Mouse (Mus musculus): ENCODE results near the gene Car11. TPM values are rescaled to one million over a fixed set of nuclear protein-coding genes. Genes with fewer than 3 reads are reported as not detected.

Car11 gene
- polyA plus RNA-seq, 1 experiment from 2014 or later = 71.4 TPM

DNA sequence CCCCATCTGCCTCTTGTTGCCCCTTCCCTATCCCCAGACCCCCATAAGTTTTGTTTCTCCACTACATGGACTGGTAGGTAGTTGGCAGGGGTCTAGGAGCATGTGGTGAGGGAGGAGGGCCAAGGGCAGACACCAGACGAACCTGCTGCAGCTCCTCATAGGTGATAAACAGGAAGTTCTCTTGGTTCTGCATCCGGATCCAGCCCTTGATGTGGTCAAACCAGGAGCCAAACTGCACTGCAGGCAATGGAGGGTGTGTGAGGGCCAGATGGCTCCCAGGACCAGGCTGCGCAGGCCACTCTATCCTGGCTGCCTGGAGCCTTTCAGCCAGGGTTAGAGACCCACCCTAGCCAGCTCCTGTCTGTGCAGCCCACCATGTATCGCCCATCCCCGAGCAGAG, 33.8 kb downstream of the Car11 start:
- Histone ChIP-seq H3K9ac (replicated peaks) (no peak overlapping the region), H3K27me3 (replicated peaks) (no peaks in the 10 kb centered on the region), H3K4me3 (replicated peaks) (no peak overlapping the region), H3K27ac (replicated peaks) (no peak overlapping the region), H3K4me2 (no peak overlapping the region), H3K36me3 (peaks cover 3% of the 10 kb centered on the region; the same call in 1 of the 2 replicates), H3K4me1 (peaks cover 3% of the 10 kb centered on the region; the same call in 1 of the 2 replicates), H3K9me3 (replicated peaks) (no peaks in the 10 kb centered on the region)
- no peak for ATAC-seq (ENCODE audit: low FRiP score)
- 86% methylated on average over 5 of the region's 5 CpGs for WGBS

DNA sequence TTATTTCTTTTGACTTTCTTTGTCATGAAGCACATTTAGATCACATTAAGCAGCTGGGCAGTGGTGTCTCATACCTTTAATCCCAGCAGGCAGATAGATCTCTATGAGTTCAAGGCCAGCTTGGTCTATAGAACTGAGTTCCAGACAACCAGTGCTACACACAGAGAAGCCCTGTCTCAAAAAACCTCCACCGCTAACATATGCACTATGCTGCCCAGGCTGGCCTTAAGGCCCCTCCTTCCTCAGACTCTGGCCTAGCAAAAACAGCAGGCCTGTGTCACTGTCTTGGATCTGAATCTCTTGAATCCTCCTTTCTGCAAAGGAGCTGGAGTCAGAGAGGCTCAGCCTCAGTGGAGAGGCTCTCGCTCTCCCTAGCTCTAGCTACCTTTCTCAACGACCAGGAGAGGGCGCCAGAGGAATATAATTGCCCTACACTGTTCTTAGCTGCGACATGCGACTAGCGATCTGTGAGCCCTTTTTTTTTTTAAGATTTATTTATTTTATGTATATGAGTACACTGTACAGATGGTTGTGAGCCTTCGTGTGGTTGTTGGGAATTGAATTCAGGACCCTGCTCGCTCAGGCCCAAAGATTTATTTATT, 39.6 kb downstream of the Car11 start:
- H3K4me3 ChIP-seq (replicated peaks) = no peak overlapping the region
- H3K36me3 ChIP-seq = no peaks in the 10 kb centered on the region
- no peak overlapping the region for H3K4me2 ChIP-seq
- no peak overlapping the region for H3K27ac ChIP-seq (replicated peaks)
- no peak overlapping the region for H3K9ac ChIP-seq (replicated peaks)
- H3K9me3 ChIP-seq (replicated peaks) = no peaks in the 10 kb centered on the region
- peaks cover 3% of the 10 kb centered on the region; the same call in 1 of the 2 replicates for H3K27me3 ChIP-seq (replicated peaks)
- no peaks in the 10 kb centered on the region for H3K4me1 ChIP-seq
- peak; percentile 84 for ATAC-seq (ENCODE audit: low FRiP score)
- 8% methylated on average over 9 of the region's 9 CpGs for WGBS

DNA sequence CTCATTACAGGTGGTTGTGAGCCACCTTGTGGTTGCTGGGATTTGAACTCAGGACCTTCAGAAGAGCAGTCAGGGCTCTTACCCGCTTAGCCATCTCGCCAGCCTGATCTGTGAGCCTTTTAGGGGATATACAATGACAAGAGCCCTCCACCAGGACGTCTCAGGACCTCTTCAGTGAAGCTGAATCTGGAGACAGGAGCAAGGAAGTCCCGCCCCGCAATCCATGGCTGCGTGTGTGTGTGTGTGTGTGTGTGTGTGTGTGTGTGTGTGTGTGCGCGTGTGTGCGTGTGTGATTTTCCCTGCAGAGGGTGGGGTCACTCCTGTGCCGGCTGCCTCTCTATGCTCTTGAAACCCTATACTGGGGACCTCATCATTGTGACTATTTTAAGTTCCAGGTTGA, 40.2 kb downstream of the Car11 start:
- Histone ChIP-seq H3K4me1 (no peaks in the 10 kb centered on the region), H3K27ac (replicated peaks) (no peak overlapping the region), H3K9me3 (replicated peaks) (no peaks in the 10 kb centered on the region), H3K27me3 (replicated peaks) (peaks cover 3% of the 10 kb centered on the region; the same call in 1 of the 2 replicates), H3K4me2 (no peak overlapping the region), H3K9ac (replicated peaks) (no peak overlapping the region), H3K4me3 (replicated peaks) (no peak overlapping the region), H3K36me3 (no peaks in the 10 kb centered on the region)
- 72% methylated on average over 10 of the region's 10 CpGs for WGBS
- no peak for ATAC-seq (ENCODE audit: low FRiP score)

DNA sequence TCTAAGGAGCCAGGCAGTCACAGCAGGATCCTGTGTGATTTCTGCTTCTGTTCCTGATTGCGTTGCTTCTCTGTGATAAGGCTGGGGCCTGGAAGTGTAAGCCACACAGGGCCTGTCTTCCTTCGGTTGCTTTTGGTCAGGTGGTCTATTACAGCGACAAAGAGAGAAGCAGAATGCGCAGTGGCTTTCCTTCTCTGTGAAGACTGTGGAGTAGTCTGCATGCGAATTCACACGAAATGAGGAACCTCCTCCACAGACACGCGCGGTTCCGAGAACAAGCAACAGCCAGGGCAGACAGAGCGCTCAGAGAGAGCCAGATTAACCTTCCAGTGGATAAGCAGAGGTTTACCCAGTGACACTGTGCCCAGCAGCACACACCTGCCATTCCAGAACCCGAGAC, 41.7 kb downstream of the Car11 start:
- Histone ChIP-seq H3K27ac (replicated peaks) (no peak overlapping the region), H3K9me3 (replicated peaks) (no peaks in the 10 kb centered on the region), H3K4me1 (no peaks in the 10 kb centered on the region), H3K9ac (replicated peaks) (no peak overlapping the region), H3K36me3 (no peaks in the 10 kb centered on the region), H3K4me2 (no peak overlapping the region), H3K4me3 (replicated peaks) (no peak overlapping the region), H3K27me3 (replicated peaks) (peaks cover 3% of the 10 kb centered on the region; the same call in 1 of the 2 replicates)
- no peak for ATAC-seq (ENCODE audit: low FRiP score)
- 90% methylated on average over 12 of the region's 12 CpGs for WGBS

DNA sequence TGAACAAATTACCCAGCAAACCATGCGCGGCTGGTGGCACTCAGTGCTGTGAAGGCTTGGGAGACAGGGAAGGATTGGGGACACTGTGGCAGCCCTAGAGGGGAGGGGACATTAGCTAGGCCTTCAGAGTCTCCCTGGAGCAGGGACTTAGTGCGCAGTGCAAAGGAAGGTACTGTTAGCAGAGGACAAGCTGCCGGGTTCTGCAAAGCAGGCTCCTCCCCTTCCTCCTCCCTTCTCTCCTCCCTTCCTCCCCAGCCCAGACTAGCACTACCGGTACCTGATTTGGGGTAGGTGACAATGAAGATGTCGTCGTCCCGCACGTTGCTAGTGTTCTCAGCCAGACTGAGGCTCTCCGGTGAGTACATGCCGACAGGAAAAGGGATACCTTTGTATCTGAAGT, 42.1 kb downstream of the Car11 start:
- WGBS = 42% methylated on average over 11 of the region's 11 CpGs
- H3K4me1 ChIP-seq = no peaks in the 10 kb centered on the region
- H3K9ac ChIP-seq (replicated peaks) = no peak overlapping the region
- H3K9me3 ChIP-seq (replicated peaks) = no peaks in the 10 kb centered on the region
- no peak overlapping the region for H3K27ac ChIP-seq (replicated peaks)
- H3K27me3 ChIP-seq (replicated peaks) = peaks cover 3% of the 10 kb centered on the region; the same call in 1 of the 2 replicates
- H3K4me2 ChIP-seq = peak overlapping the region; percentile 36
- H3K4me3 ChIP-seq (replicated peaks) = peak overlapping the region; percentile 9; the same call in 1 of the 2 replicates
- no peak for ATAC-seq (ENCODE audit: low FRiP score)
- no peaks in the 10 kb centered on the region for H3K36me3 ChIP-seq

DNA sequence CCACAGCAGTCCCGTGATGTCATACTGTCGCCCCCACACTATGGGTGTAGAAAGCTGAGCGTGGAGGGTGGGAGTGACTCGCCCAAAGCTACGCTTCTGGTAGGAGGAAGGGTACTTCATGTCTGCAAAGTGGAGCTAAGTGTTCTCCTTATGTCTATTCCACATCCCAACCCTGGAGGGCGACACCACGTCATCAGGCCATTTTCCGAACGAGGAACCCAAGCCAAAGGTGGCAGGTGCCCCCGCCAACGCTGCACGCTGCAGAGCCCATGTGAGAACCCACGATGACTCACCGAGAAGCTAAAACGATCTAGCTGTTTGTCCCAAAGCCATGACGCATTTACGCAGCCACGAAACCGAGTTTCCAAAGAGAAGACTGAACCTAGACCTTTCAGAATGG, 42.7 kb downstream of the Car11 start:
- no peaks in the 10 kb centered on the region for H3K9me3 ChIP-seq (replicated peaks)
- H3K27me3 ChIP-seq (replicated peaks) = peaks cover 3% of the 10 kb centered on the region; the same call in 1 of the 2 replicates
- no peak overlapping the region for H3K9ac ChIP-seq (replicated peaks)
- H3K27ac ChIP-seq (replicated peaks) = no peak overlapping the region
- no peaks in the 10 kb centered on the region for H3K4me1 ChIP-seq
- H3K36me3 ChIP-seq = no peaks in the 10 kb centered on the region
- 44% methylated on average over 19 of the region's 19 CpGs for WGBS
- no peak for ATAC-seq (ENCODE audit: low FRiP score)
- peak overlapping the region; percentile 36 for H3K4me2 ChIP-seq
- peak overlapping the region; percentile 9; the same call in 1 of the 2 replicates for H3K4me3 ChIP-seq (replicated peaks)

DNA sequence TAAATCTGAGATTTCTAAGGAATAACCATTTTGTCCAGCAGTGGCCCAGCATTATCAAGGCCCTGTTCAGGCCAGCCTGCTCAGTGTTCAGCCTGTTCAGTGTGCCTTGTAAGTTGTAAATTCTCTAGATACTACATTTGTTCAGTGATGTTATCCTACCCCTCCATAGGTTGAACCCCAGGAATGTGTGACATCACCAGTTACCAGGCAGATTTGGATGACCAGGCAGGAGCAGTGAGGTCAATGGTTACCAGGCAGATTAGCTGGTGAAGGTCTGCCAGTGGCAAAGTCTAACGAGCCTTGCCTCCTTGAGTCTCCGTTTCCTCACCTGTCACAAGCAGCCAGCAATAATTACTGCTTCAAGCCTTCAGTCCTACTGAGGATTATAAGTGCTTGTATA, 44.7 kb downstream of the Car11 start:
- no peak overlapping the region for H3K9ac ChIP-seq (replicated peaks)
- no peak overlapping the region for H3K4me3 ChIP-seq (replicated peaks)
- H3K9me3 ChIP-seq (replicated peaks) = no peaks in the 10 kb centered on the region
- no peak for ATAC-seq (ENCODE audit: low FRiP score)
- H3K36me3 ChIP-seq = no peaks in the 10 kb centered on the region
- H3K4me1 ChIP-seq = 0 out of 2 replicates have a peak, but pooled peaks cover 3% of the 10 kb centered on the region
- H3K27ac ChIP-seq (replicated peaks) = no peak overlapping the region
- H3K27me3 ChIP-seq (replicated peaks) = peaks cover 3% of the 10 kb centered on the region; the same call in 1 of the 2 replicates
- no peak overlapping the region for H3K4me2 ChIP-seq
- WGBS = 41% methylated on average over 2 of the region's 2 CpGs

DNA sequence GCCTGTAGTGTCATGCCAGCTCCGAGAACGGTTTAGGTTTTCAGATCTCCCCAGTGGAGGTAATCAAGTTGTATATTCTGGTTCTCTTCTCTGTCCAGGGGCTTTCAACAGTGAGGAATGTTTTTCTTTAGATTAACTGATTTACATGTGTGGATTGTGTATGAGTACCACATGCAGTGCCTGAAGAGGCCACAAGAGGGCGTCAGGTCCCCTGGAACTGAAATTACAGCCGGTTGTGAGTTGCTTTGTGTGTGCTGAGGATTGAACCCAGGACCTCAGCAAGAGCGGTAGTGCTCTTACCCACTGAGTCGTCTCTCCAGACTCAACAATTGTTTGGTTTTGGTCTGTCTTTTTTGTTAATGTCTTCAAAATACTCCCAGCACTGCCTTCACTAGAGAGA, 46.9 kb downstream of the Car11 start:
- H3K9ac ChIP-seq (replicated peaks) = no peak overlapping the region
- H3K4me1 ChIP-seq = 0 out of 2 replicates have a peak, but pooled peaks cover 7% of the 10 kb centered on the region
- ATAC-seq (ENCODE audit: low FRiP score) = no peak
- H3K4me2 ChIP-seq = no peak overlapping the region
- H3K36me3 ChIP-seq = no peaks in the 10 kb centered on the region
- no peak overlapping the region for H3K4me3 ChIP-seq (replicated peaks)
- 68% methylated on average over 6 of the region's 6 CpGs for WGBS
- H3K27ac ChIP-seq (replicated peaks) = no peak overlapping the region
- H3K9me3 ChIP-seq (replicated peaks) = no peaks in the 10 kb centered on the region
- peaks cover 3% of the 10 kb centered on the region; the same call in 1 of the 2 replicates for H3K27me3 ChIP-seq (replicated peaks)

DNA sequence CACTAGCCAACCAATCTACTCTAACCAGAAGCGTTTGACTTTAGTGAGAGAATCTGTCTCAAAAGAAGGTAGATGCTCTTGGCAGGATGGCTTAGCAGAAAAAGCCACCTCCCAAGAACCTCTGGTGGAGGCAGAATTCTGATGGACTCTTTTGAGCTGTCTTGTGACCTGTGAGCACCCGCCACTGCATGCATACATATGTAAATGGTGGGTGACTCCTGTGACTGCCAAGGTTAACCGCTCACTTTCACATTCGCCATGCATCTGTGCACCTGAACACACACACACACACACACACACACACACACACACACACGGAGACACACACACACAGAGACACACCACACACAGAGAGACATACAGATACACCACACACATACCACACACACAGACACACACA, 47.8 kb downstream of the Car11 start:
- H3K27me3 ChIP-seq (replicated peaks) = no peaks in the 10 kb centered on the region
- 88% methylated on average over 5 of the region's 5 CpGs for whole genome bisulfite sequencing
- no peak overlapping the region for H3K27ac ChIP-seq (replicated peaks)
- ATAC-seq (ENCODE audit: low FRiP score) = no peak
- no peak overlapping the region for H3K4me2 ChIP-seq
- H3K36me3 ChIP-seq = no peaks in the 10 kb centered on the region
- H3K4me1 ChIP-seq = 0 out of 2 replicates have a peak, but pooled peaks cover 7% of the 10 kb centered on the region
- no peak overlapping the region for H3K9ac ChIP-seq (replicated peaks)
- H3K9me3 ChIP-seq (replicated peaks) = no peaks in the 10 kb centered on the region
- H3K4me3 ChIP-seq (replicated peaks) = no peak overlapping the region

DNA sequence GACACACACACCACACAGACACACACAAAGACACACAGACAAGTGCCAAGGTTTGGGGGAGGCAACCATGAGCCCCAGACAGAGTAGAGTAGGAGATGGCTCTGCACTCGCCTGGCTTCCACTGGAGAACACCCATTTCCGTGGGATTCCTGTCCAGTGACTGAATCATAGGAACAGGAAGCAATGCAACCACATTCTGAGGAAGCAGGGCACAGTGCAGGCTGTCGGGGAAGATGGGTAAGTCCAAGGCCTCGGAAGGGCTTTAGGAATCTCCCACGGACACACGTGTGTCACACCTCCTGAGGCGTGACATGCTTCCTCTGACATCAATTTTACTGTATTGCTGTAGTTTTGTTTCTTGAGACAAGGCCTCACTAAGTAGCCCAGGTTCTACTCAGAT, 48.5 kb downstream of the Car11 start:
- Histone ChIP-seq H3K27me3 (replicated peaks) (no peaks in the 10 kb centered on the region), H3K4me3 (replicated peaks) (no peak overlapping the region), H3K36me3 (no peaks in the 10 kb centered on the region), H3K9me3 (replicated peaks) (no peaks in the 10 kb centered on the region), H3K27ac (replicated peaks) (no peak overlapping the region), H3K4me1 (0 out of 2 replicates have a peak, but pooled peaks cover 7% of the 10 kb centered on the region), H3K4me2 (no peak overlapping the region), H3K9ac (replicated peaks) (no peak overlapping the region)
- ATAC-seq (ENCODE audit: low FRiP score) = no peak
- 77% methylated on average over 7 of the region's 7 CpGs for WGBS

DNA sequence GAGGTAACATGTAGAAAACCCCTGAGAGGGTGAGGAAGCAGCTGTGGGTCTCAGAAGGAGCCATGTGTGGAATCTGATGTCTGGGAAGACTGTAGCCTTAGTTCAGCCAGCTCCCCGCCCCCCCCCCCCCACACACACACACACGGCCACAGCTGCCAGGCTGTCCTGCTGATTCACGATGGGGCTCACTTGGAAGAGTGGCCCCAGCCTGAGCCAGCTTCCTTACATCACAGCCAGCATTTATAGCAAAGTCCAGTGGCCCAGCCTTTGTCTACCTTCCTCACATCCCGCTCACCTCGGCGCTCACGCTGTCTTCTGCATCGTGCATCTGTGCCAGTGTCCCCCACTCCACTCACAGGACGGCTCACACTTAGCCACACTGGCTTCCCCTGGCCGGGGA, 49.8 kb downstream of the Car11 start:
- ATAC-seq (ENCODE audit: low FRiP score) = no peak
- Histone ChIP-seq H3K27me3 (replicated peaks) (no peaks in the 10 kb centered on the region), H3K4me3 (replicated peaks) (no peak overlapping the region), H3K36me3 (no peaks in the 10 kb centered on the region), H3K9ac (replicated peaks) (no peak overlapping the region), H3K9me3 (replicated peaks) (no peaks in the 10 kb centered on the region), H3K27ac (replicated peaks) (no peak overlapping the region), H3K4me1 (0 out of 2 replicates have a peak, but pooled peaks cover 7% of the 10 kb centered on the region), H3K4me2 (no peak overlapping the region)
- WGBS = 48% methylated on average over 8 of the region's 10 CpGs

DNA sequence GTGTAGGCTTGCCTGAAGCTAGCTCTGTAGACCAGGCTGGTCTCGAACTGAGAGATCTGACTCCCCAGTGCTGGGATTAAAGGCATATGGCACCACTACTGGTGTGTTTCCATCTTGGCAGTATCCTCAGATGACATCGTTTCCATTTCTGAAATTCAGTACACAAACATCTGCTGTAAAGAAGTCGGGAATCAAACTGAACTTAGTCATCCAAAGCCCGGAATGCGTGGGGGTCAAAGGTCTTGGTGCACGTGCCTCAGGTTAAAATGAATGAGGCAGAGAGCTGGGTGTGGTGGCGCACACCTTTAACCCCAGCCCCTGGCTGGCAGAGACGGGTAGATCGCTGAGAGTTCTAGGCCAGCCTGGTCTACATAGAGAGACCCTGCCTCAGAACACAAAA, 50.5 kb downstream of the Car11 start:
- Histone ChIP-seq H3K27ac (replicated peaks) (no peak overlapping the region), H3K36me3 (no peaks in the 10 kb centered on the region)
- WGBS = 82% methylated on average over 9 of the region's 9 CpGs

More for the DNA sequence above, 50.5 kb downstream of the Car11 start:
- no peak for ATAC-seq (ENCODE audit: low FRiP score)
- Histone ChIP-seq H3K4me3 (replicated peaks) (no peak overlapping the region), H3K4me2 (no peak overlapping the region), H3K4me1 (0 out of 2 replicates have a peak, but pooled peaks cover 7% of the 10 kb centered on the region), H3K9me3 (replicated peaks) (no peaks in the 10 kb centered on the region), H3K9ac (replicated peaks) (no peak overlapping the region), H3K27me3 (replicated peaks) (no peaks in the 10 kb centered on the region)

Measured in neural tube, embryonic 15.5 days (tissue).